Mouse (Mus musculus) heart, adult 2 months (tissue): ENCODE measurements at regions not wholly inside any gene's neighbourhood (a gene's known extent, or its start where the extent isn't known, plus 50 kb on each side); places are given as distances from the start of the nearest gene placed in this dataset.

Source experiments
- CTCF ChIP-seq: fragments of 200-600 bp; IDR thresholded peaks from 2 replicates; pipeline ENCODE4 v1.8.1; 2022; ENCODE audit warnings: antibody characterized with exemption, mild to moderate bottlenecking, moderate library complexity
- EP300 ChIP-seq: fragments of 200-500 bp; IDR thresholded peaks from 2 replicates; pipeline ENCODE4 v1.6.1; 2011; ENCODE audit warnings: low read depth, low read length, control low read depth; ENCODE audit not compliant: insufficient read depth
- POLR2A ChIP-seq: fragments of 200-500 bp; IDR thresholded peaks from 2 replicates; pipeline ENCODE4 v1.6.1; 2011; ENCODE audit warnings: mild to moderate bottlenecking, low read depth, low read length, control low read depth; ENCODE audit not compliant: insufficient read depth

DNA sequence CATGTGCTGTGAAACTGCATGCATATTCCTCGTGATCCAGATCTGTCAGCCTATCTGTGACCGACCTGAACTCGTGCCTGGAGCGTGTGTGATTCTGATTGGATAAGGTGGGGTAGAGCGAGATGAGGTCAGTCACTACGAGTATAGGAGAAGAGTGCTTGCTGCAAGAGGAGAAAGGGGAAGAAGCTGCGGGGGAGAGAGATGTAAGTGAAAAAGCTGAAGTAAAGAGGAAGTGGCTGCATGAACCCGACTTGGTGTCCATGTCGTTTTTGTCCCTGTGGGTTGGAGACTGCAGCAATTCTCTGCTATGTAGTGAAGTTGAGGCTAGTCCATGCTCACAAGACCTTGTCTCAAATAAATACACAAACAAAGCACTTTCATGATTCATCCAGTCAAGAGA is 237.1 kb downstream of the Ddx10 start:
- no peak for TF ChIP-seq CTCF
- no peak for TF ChIP-seq EP300
- TF ChIP-seq POLR2A, result no peak
